Mouse (Mus musculus) heart, postnatal 36 days (tissue): ENCODE results near the gene Csad. TPM values are rescaled to one million over a fixed set of nuclear protein-coding genes. Genes with fewer than 3 reads are reported as not detected.

Experiments used
- DNase-seq, 2 experiments: peaks; one replicate each; pipeline ENCODE4 v3.0.0; 2021 to 2022
- intact Hi-C: fragments of 180-260 bp; cut with DNase I; formaldehyde crosslinking; loops from one replicate; pipeline ENCODE4 v1.15.1; 2025
- total RNA-seq, 2 experiments: library from RNA; stranded (reverse); gene quantifications; 2 replicates each; pipeline ENCODE4 v1.2.3; 2021

Csad gene
- total RNA-seq, 2 experiments from 2014 or later, result 15.8 to 16.2 TPM

DNA sequence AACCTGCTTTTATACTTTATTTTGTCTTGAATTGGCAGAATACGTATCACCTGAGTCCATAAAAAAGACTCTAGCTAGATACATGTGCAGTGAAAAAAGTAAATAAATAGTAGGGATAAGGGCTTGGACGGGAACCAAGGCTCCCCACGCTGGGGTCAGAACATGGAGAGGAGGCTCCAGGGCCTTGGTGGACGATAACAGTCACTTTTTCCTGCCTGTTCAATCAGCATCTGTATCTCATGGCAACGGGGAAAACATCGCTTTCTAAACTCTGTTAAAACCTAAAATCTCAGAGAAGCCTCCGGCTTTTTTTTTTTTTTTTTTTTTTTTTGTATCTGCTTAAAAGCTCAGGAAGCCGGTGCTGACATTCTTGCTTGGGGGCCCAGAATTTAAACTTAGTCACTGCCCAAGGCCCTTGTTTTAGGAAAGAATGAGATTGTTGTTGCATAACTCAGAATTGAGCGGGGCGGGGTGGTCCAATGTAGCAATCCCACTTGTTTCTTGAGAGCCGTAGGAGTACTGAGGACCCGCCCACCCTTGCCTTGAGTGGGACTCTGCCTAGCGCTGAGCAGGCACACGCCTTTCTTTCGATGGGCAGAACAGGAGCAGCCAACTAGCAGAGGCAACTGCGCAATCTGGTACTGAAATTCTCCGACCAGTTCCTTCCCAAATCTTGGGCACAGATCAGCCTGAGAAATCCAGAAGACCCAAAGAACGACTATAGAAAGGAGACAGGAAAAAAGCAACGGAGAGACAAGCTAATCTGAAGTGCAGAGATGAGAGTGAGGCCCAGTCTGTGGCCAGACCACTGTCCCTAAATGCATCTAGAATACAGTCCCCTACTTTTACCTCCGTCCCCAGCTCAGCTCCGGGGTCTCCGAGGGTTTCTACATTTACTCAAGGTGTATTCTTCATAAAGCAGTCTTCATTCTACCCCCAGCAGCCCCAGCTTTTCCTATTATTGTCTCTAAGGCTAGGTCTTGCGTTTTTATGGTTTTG, 61.3 kb downstream of the Csad start:
- peak in 1 of 2 experiments; percentile 54 for DNase-seq
- intact Hi-C loops, result no loop called here

DNA sequence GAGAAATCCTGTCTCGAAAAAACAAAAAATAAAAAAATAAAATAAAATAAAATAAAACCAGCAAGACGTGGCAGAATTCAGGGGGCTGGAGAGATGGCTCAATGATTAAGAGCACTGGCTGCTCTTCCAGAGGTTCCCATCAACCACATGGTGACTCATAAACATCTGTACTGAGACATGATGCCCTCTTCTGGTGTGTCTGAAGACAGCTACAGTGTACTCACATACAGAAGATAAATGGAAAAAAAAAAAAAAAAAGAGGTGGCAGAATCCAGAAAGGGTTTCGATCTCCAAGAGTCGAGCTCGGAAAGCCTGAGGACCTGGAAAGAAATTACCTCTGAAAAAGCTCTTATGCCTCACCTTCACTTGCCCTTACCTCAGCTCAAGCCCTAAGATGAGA, 63.4 kb downstream of the Csad start:
- intact Hi-C loops, result no loop called here
- DNase-seq, result no peak

DNA sequence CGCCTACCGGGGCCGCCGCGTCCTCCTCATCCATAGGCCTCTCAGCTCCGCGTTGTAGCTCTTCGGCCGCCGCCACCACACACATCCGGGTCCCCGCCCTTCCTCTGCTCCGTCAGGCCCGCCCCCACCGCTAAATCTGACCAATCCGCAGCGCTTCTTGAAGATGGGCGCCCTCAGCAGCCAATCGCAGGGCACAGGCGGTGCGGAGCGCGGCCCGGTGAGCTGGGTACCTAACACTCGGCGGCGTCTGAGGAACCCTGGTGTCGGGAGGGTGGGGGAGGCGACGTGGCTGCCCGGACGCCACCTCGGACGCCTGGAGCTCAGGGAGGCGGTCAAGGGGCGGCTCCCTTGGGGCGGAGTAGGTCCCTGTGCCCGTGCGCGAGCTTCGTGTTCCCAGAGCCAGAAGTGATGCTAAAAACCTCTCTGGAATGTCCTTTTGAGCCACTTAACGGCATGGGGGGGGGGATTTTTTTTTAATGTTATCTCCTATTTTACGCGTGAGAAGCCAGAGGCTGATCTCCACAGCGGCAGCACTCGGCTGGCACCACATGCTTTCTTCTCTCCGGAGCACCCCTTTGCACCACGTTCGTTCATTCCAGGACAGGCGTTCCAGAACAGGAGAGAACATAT, 68.3 kb downstream of the Csad start, which contains the start of gene Spryd3:
Gene Spryd3 (minus strand): TSS at position 106 of the 630 bp plus-strand sequence.
- intact Hi-C loops, result no loop called here
- DNase-seq, result peak; percentile 99

DNA sequence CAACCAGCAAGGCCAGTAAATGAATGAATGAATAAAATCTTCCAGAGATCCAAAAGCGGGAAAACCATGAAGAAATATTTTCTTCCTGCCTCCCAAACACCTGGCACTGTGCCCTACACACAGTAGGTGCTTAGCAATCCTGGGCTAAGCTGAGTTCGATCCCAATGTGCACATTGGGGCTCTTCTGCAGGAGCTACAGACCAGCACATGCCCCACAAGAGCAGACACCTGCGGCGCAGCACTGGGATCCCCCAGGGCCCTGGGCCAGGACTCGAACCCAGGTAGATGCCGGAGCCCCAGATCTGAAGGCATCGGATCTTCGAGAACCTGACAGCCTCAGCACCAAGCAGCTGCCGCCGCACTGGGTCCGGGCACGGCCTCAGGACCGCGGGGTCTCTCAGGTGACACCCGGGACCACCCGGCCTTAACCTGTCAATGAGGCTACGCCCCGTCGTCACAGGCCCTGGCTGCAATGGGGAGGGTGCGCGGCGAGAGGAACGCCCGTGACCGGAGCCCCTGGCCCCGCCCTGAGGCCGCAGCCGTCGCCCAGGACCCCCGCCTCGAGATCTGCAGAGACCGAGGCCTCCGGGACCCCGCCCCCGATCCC, 68.9 kb downstream of the Csad start:
- intact Hi-C loops, result no loop called here
- DNase-seq, result no peak

DNA sequence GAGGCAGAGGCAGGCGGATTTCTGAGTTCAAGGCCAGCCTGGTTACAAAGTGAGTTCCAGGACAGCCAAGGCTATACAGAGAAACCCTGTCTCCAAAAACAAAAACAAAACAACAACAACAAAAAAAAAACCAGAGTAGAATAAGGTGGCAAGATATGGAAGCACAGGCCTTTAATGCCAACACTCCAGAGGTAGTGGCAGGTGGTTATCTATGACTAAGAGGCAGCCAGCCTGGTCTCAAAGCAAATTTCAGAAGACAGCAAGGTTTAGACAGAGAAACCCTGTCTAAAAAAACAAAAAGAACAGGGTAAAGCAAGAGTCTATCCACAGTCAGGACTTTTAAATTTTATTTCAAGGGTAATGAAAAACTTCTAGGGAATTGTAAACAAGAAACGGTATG, 69.8 kb downstream of the Csad start:
- intact Hi-C loops, result no loop called here
- DNase-seq, result no peak

DNA sequence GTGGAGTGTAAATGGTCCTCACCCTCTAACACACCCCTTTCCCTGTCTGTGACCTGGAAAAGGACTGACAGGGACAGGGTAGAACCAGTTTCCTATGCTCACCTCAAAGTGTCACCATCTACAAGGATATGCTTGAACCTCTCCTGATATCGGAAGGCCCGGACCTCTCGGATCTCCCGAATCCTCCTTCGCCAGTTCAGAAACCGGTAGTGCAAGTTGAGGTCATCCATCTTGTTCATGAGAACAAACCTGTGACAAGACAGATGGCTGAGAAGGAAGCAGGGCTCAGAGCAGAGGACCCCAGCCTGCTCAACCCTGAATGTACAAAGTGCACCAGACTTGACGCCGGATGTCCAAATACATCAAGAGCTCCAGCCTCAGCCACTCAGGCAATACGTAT, 71.2 kb downstream of the Csad start:
- intact Hi-C loops, result no loop called here

More for the DNA sequence above, 71.2 kb downstream of the Csad start:
- no peak for DNase-seq

Other genes starting within 250 kb of the Csad start
- gene Krt8, start 200.2 kb downstream of the Csad start, total RNA-seq, result 1 to 10 TPM; 1.4 to 2.5 TPM
- 1 to 10 TPM; 2.5 to 5.1 TPM for gene Krt18, start 176.5 kb downstream of the Csad start, total RNA-seq
- gene Eif4b, start 131.0 kb downstream of the Csad start, total RNA-seq, result 100 to 1,000 TPM; 149 to 165 TPM
- gene Tns2, start 104.3 kb downstream of the Csad start, total RNA-seq, result 100 to 1,000 TPM; 128 to 129 TPM
- 10 to 100 TPM; 14.8 to 14.9 TPM for gene Spryd3, start 68.5 kb downstream of the Csad start, total RNA-seq
- 10 to 100 TPM; 31.4 to 40.9 TPM for gene Igfbp6, start 60.4 kb downstream of the Csad start, total RNA-seq
- not detected for gene Soat2, start 54.2 kb downstream of the Csad start, total RNA-seq
- gene Zfp740, start 1.5 kb downstream of the Csad start, total RNA-seq, result 10 to 100 TPM; 32.2 to 35.9 TPM
- 1 to 10 TPM; 1.6 to 1.8 TPM for gene Itgb7, start 27.2 kb upstream of the Csad start, total RNA-seq
- gene Rarg, start 52.8 kb upstream of the Csad start, total RNA-seq, result 10 to 100 TPM; 20.0 to 21.9 TPM
- gene Gm9918, start 65.8 kb upstream of the Csad start, total RNA-seq, result not detected
- 10 to 100 TPM; 18.1 to 19.4 TPM for gene Mfsd5, start 74.7 kb upstream of the Csad start, total RNA-seq
- 1 to 10 TPM; 1.0 to 2.1 TPM for gene Espl1, start 91.5 kb upstream of the Csad start, total RNA-seq
- 100 to 1,000 TPM; 308 to 311 TPM for gene Pfdn5, start 121.4 kb upstream of the Csad start, total RNA-seq
- 10 to 100 TPM; 17.7 to 22.7 TPM for gene Myg1, start 127.0 kb upstream of the Csad start, total RNA-seq
- 10 to 100 TPM; 12.5 to 12.8 TPM for gene Aaas, start 146.0 kb upstream of the Csad start, total RNA-seq
- gene Sp7, start 162.5 kb upstream of the Csad start, total RNA-seq, result not detected
- gene Sp1, start 201.4 kb upstream of the Csad start, total RNA-seq, result 10 to 100 TPM; 45.7 to 49.1 TPM
- under 1 TPM; 0.16 to 0.78 TPM for gene Amhr2, start 240.6 kb upstream of the Csad start, total RNA-seq